Mouse (Mus musculus): ENCODE measurements around the gene Armh3.

DNA sequence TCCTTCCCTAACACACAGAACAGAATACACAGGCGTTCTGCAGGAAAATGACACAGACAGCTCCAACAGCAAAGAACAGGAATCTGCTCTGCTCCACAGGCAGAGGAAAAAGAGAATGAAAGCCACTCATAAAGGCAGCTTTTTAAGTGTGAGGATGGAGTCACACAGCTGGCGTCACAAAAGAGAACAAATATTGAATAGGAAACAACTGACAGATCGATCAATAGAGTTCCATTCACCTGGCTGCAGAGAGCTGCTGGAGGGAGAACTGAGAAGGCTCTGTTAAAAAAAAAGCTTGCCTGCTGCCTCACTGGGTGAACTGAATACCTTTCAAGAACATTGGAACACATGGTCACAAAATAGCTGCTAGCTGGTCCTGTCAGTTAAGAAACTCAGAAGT is 154.1 kb downstream of the Armh3 start:
- no peak for TF ChIP-seq POLR2A (IDR thresholded peaks at IDR 0.05; ENCODE audit: control insufficient read depth, extremely low read depth, insufficient read depth, low read length, poor library complexity)
- no peak for TF ChIP-seq CTCF (IDR thresholded peaks at IDR 0.05; ENCODE audit: borderline replicate concordance, control insufficient read depth, extremely low read depth, insufficient read depth, low read length, poor library complexity)

Data from thymus, adult 2 months (tissue).